Mouse (Mus musculus) cerebellum, postnatal 25 days (tissue): ENCODE measurements around the gene Scn8a.

Source experiments
- DNase-seq, 2 experiments: peaks; one replicate each; pipeline ENCODE4 v3.0.0; 2021; ENCODE audit warnings: mixed read lengths in 2 of 2

Gene Scn8a

GRCm38 (mm10) chr15:100960958-100961357, 91.3 kb downstream of the Scn8a start:
- peak in 1 of 2 experiments; percentile 10 for DNase-seq

- DNase-seq, result peak in 1 of 2 experiments; percentile 55
These were observed 91.9 kb downstream of the Scn8a start for GRCm38 (mm10) chr15:100961561-100961960.

- no peak for DNase-seq
These were observed 101.8 kb downstream of the Scn8a start for GRCm38 (mm10) chr15:100971443-100971842.

GRCm38 (mm10) chr15:100972795-100973194, 103.1 kb downstream of the Scn8a start:
- no peak for DNase-seq

GRCm38 (mm10) chr15:100974679-100975078, 105.0 kb downstream of the Scn8a start:
- peak; percentile 47 to 66 for DNase-seq

GRCm38 (mm10) chr15:100983427-100984153, 113.9 kb downstream of the Scn8a start:
- DNase-seq, result peak; percentile 44 to 48

GRCm38 (mm10) chr15:100984154-100984893, 114.7 kb downstream of the Scn8a start:
- no peak for DNase-seq

GRCm38 (mm10) chr15:100986479-100986878, 116.8 kb downstream of the Scn8a start:
- no peak for DNase-seq

GRCm38 (mm10) chr15:100987031-100987430, 117.4 kb downstream of the Scn8a start:
- no peak for DNase-seq

- peak in 1 of 2 experiments; percentile 37 for DNase-seq
These were observed 120.6 kb downstream of the Scn8a start for GRCm38 (mm10) chr15:100990283-100990682.

- DNase-seq, result peak; percentile 65 to 82
These were observed 127.4 kb downstream of the Scn8a start for GRCm38 (mm10) chr15:100997090-100997489.

GRCm38 (mm10) chr15:101001685-101002084, 132.0 kb downstream of the Scn8a start:
- DNase-seq, result no peak

- DNase-seq, result no peak
These were observed 132.8 kb downstream of the Scn8a start for GRCm38 (mm10) chr15:101002466-101002865.

GRCm38 (mm10) chr15:101004538-101004937, 134.9 kb downstream of the Scn8a start:
- DNase-seq, result no peak

- DNase-seq, result no peak
These were observed 136.1 kb downstream of the Scn8a start for GRCm38 (mm10) chr15:101005717-101006116.

GRCm38 (mm10) chr15:101006251-101007040, 136.8 kb downstream of the Scn8a start:
- peak in 1 of 2 experiments; percentile 29 for DNase-seq

GRCm38 (mm10) chr15:101007236-101007635, 137.6 kb downstream of the Scn8a start:
- no peak for DNase-seq

- peak; percentile 37 to 57 for DNase-seq
These were observed 138.8 kb downstream of the Scn8a start for GRCm38 (mm10) chr15:101008386-101009010.

- no peak for DNase-seq
These were observed 141.7 kb downstream of the Scn8a start for GRCm38 (mm10) chr15:101011352-101011751.

- DNase-seq, result no peak
These were observed 159.3 kb downstream of the Scn8a start for GRCm38 (mm10) chr15:101028960-101029359.

- DNase-seq, result no peak
These were observed 170.0 kb downstream of the Scn8a start for GRCm38 (mm10) chr15:101039651-101040050.

- DNase-seq, result peak; percentile 54 to 61
These were observed 172.3 kb downstream of the Scn8a start for GRCm38 (mm10) chr15:101041966-101042365.

GRCm38 (mm10) chr15:101042613-101043012, 173.0 kb downstream of the Scn8a start:
- peak; percentile 76 to 83 for DNase-seq
